Mouse (Mus musculus) NIH3T3 (cell line): ENCODE data around the gene Gna12.

Source experiments
- DNase-seq: peaks from one replicate; pipeline ENCODE4 v3.0.0-alpha.2; 2012; ENCODE audit warnings: low read depth

The Gna12 gene

DNA sequence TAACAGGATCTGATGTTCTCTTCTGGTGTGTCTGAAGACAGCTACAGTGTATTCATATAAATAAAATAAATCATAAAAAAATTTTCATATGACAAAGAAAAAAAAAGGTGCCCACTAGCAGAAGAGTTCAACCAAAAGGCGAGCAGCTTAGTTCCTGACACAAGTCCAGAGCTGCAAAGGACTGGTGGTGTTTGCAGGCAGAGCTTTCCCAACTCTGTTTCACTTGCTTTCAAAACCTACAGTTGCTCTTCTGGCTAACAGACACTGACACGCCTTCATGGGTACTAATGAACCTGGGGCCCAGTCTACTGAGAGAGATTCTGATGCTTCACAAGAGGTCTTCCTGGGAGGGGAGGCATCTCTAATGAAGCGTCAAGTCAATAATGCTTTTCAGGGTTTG is 34.2 kb downstream of the Gna12 start:
- no peak for DNase-seq

DNA sequence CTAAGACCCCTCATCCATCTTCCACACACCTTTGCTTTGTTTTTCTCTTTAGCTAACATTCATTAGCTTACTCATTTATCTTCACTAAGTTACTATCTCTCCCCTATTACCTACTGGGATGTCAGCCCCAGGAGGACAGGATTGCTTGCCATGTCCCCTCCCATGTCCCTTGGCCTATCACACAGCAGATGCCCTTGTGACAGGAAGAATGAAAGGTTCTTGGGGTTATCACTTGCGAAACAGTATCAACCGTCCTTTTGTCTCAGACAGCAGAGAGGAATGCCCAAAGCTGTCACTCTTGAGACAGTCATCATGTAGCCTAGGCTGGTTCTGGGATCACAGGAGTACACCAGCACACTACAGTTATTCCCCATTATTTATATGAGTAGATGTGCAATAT is 35.1 kb downstream of the Gna12 start:
- DNase-seq, result no peak

GRCm38 (mm10) chr5:140794753-140795152 is 35.5 kb downstream of the Gna12 start:
- DNase-seq, result no peak

GRCm38 (mm10) chr5:140792233-140792632 is 38.0 kb downstream of the Gna12 start:
- DNase-seq, result peak; percentile 54

GRCm38 (mm10) chr5:140790937-140791877 is 39.0 kb downstream of the Gna12 start:
- peak; percentile 93 for DNase-seq

DNA sequence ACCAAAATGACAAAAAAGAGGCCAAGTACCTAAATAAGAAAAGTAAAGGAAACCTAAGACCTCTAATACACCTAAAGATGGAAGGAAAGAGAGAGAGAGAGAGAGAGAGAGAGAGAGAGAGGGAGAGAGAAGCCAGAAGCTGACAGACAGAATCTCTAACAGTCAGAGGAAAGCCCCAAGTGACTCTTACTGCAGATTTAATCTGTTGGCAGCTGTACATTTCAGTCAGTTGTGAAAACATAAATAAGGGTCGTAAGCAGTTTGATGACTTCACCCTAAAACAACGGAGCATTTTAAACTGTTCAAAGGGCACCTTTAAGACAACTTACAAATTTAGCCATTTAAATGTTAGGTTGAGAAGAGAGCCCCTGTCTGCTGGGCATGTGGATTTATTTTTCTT is 39.8 kb downstream of the Gna12 start:
- peak; percentile 63 for DNase-seq

GRCm38 (mm10) chr5:140789561-140789960 is 40.7 kb downstream of the Gna12 start:
- DNase-seq, result no peak

- DNase-seq, result no peak
Measured at GRCm38 (mm10) chr5:140785240-140785872, 44.9 kb downstream of the Gna12 start.

DNA sequence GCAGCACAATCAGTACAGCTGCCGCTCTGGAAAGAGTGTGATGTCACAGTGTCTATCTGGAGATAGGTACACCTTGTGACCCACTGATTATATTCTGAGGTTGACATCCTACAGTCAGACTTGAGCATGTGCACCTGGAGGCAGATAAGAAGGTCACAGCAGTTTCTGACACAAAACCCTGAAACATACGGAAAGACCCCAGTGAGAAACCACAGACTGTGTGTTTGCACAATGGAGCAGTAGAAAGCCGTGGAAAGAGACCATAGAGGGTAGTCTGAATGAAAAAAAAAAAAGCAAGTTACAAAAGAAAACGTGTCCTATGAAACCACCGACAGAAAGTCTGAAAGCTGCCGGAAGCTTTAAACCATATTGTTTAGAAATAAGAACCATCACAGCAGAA is 45.9 kb downstream of the Gna12 start:
- no peak for DNase-seq

GRCm38 (mm10) chr5:140783577-140783976 is 46.7 kb downstream of the Gna12 start:
- no peak for DNase-seq

DNA sequence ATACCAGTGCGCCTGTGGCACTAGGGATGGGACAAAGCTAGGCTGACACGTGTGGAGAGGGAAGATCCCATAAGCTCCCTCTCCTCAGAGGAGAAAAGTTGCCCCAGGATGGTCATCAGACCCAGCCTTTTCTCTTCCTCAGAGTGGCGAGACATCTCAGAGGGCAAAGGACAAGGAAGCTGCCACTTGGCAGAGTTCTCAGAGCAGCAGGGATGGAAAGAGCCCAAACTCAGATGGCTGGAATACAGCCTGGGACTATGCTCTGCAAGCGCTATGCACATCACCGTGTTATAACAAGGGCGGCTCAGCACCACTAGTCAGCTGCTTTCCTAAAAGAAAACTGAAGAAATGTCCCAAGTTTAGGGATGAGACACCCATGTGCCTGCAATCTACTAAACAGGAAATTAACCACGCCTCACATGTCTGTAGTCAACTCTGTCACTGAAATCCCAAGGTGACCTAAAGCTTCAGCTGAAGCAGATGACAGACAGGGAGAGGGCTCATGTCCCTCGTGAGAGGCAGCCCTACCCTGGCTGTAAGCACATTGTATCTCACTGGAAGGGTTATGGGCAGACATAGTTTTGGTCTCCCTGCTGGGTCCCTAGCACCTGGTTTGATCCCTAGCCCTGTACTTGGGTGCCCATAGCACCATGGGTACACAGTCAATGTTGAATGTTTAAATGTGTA is 48.2 kb downstream of the Gna12 start:
- DNase-seq, result no peak

DNA sequence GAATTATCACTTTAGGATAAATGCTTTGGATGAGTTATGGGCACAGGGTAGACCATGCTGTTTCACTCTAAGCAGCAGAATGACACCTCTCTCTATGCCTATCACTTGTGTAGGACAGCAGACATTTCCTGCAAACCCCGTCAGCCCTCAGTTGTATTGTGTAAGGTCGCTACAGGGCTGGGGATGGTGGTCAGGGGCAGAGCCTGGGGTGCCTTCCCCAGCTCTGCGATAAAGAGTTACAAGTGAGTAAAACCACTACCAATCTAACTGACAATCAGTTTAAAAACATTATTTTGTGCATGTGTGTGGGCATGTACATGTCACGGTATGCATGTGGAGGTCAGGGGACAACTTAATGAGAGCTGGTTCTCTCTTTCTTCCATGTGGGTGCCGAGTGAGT is 49.1 kb downstream of the Gna12 start:
- DNase-seq, result no peak

DNA sequence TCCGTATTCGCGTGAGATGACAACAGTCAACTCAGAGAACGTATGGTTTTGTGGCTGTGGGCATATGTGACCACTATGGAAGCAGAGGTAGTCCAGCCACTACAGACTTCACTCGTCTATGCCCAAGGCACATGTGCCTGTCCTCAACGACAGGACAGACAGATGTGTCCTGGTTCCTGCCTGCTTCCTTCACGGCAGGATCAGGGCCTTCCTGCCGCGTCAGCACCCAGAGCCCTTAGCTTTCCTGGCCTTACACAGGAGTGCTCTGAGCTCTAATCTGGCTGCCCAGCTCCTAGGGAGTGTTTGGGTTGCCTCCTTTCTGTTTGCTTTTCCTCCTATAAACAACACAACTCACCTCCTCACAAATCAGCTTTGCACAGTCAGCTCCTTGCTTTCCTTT is 53.3 kb downstream of the Gna12 start:
- DNase-seq, result no peak

GRCm38 (mm10) chr5:140775111-140775510 is 55.1 kb downstream of the Gna12 start:
- no peak for DNase-seq

DNA sequence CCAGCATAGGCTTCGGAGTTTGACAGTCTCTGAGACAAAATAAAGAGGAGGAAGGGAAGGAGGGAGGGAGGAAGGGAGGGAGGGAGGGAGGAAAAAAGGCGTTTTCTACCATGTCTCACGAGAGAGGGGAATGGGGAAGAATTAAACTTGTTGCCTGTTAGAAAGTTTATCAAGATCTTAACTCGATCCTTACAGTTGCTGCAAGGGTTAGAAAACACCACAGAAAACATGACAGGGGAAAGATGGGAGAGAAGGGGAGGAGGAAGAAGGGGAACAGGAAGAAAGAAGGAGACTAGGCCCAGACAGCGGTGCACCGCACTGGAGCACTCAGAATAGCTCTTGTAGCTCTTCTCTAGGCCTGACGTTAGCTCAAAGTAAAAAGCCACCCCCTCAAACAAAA is 58.1 kb downstream of the Gna12 start:
- DNase-seq, result no peak

- DNase-seq, result no peak
Measured at GRCm38 (mm10) chr5:140771612-140772011, 58.6 kb downstream of the Gna12 start.

GRCm38 (mm10) chr5:140768333-140768732 is 61.9 kb downstream of the Gna12 start:
- no peak for DNase-seq

GRCm38 (mm10) chr5:140767704-140768141 is 62.5 kb downstream of the Gna12 start:
- DNase-seq, result peak; percentile 85

DNA sequence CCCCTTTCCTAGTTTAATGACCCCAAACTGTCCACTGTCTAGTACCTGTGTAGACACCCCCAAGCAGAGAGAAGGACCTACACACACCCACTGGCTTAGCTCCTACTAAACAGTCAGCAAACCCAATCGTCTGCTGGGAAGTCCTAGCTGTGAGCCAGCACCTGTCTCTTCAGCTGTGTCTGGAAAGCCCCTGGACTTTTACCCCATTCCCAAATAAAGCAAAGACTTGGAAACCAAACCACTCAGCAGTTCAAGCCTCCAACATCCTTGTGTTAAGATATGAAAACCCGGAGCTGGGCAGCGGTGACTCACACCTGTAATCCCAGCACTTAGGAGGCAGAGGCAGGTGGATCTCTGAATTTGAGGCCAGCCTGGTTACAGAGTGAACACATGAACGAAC is 63.7 kb downstream of the Gna12 start:
- DNase-seq, result no peak

- DNase-seq, result no peak
Measured at GRCm38 (mm10) chr5:140764921-140765613, 65.2 kb downstream of the Gna12 start.

- no peak for DNase-seq
Measured at GRCm38 (mm10) chr5:140762540-140762939, 67.7 kb downstream of the Gna12 start.

DNA sequence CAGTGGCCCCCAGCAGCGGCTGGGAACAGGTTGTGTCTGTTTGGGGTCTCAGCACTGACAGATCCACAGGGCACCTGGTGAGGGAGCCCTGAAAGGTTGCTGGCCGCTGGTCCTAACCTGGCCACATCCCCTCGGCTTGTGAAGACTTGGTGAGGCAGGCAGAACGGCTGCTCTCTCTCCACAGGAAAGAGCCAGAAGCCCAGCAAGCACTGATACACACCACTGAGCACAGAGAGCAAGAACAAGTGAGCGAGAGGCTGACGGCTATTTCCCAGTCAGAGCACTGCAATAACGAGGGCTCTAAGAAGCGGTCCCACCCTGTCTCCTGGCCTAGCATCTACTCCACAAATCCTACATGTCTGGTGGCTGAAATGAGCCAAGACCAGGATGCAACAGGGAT is 71.4 kb downstream of the Gna12 start:
- no peak for DNase-seq
